Mouse (Mus musculus) right cerebral cortex, postnatal 36 days (tissue): Measurements from ENCODE around the gene Kdm6a.

ENCODE experiments used
- DNase-seq, 2 experiments: peaks; one replicate each; pipeline ENCODE4 v3.0.0; 2022; ENCODE audit warnings: low spot score in 2 of 2, mixed read lengths in 1 of 2

Kdm6a gene

DNA sequence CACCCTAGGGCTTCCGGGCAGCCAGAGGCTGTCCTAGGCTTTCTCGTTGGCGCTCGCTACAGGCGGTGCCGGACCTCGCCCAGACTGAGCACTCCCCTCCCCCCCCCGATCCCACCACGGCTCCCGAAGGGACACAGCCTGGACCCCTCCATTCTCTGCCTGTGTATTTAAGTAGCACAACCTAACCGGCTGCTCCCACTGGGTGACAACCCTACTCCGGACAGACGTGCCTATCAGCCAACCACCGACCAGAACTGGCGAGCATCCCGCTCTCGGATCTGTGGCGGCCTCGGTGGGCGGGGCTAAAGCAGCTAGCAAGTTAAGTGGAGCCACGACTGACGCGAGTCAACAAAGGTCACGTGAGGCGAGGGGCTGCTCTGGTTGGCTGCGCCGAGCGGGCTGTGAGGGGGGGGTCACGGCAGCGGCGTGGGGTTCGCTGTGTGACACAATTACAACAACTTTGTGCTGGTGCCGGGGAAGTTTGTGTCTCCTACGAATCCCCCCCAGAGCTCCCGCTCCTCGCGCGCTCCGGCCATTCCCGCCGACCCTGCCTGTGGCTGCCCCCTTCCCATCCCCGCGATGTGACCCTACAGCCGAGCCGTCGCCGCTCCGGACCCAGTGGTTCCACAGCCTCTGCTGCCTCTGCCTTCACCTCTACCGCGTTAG is at the start of gene Kdm6a:
TSS of gene Kdm6a (plus strand) at position 384 of the 666 bp plus-strand sequence.
- DNase-seq, result peak; percentile 98 to 100

DNA sequence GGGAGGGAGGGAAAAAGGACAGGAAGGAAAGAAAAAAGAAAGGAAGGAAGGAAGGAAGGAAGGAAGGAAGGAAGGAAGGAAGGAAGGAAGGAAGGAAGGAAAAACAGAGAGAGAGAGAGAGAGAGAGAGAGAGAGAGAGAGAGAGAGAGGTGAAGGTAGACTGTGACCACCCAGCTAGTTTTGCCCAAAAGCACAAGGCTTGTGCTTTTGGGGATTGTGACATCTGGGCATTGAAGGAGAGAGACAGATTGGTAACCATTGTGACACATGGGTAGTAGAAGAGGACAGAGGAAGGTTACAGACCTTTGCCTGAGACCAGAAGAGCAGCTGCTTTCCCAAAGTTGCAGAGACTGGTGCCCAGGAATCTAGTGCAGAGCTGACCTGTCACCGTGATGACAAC is 16.8 kb upstream of the Kdm6a start, which contains the start of gene Dusp21:
TSS of gene Dusp21 (plus strand) at position 301 of the 400 bp plus-strand sequence.
- no peak for DNase-seq

DNA sequence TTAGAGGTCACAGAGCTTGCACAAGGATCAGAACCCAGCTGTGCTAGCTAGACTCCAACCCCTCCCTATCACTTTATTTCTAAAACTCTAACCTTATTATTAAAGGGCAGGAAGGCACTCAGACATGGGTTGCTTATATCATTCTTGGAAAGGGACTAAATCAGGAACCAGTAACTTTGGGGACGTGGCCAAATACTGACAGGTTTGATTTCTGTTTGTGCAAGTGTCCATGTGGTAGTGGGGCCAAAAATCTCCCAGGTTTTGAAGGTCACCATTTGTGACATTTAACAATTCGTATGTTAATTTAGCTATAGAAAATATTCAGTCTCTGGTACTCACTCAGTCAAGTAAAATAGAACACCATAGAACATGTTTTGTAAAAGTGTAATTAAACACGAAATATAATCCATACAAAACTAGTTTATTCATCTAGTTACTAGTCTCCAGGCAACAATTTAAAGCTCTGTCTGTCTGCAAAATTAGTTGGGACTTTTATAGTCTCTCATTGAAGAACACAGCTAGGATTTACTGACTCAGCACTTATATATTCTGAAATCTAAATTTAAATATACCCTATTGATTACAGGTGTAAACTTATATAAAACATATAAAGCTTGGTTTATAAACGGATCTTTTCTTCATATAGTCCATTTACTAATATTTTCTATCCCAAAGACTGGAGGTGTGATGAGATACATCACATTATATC is 1.5 kb upstream of the Kdm6a start:
- DNase-seq, result no peak

DNA sequence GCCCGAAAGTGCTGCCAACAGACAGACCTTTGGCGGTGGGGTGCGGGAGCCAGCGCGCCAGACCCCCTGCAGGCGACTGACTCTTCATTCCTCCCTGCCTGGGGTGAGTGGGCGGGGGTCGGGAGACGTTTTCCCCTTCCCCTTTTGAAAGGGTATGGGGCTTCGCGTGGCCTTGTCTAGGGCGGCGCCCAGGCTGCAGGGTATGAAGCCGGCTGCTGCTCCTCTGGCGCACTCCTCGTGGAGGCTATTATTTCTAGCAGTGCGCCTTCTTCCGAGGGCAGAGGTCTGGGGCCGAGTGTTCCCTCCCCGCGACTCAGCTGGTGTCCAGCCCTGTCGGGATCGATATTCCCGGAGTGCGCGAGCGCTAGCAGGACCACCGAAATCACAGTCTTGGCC is 581 bp upstream of the Kdm6a start:
- peak in 1 of 2 experiments; percentile 37 for DNase-seq

DNA sequence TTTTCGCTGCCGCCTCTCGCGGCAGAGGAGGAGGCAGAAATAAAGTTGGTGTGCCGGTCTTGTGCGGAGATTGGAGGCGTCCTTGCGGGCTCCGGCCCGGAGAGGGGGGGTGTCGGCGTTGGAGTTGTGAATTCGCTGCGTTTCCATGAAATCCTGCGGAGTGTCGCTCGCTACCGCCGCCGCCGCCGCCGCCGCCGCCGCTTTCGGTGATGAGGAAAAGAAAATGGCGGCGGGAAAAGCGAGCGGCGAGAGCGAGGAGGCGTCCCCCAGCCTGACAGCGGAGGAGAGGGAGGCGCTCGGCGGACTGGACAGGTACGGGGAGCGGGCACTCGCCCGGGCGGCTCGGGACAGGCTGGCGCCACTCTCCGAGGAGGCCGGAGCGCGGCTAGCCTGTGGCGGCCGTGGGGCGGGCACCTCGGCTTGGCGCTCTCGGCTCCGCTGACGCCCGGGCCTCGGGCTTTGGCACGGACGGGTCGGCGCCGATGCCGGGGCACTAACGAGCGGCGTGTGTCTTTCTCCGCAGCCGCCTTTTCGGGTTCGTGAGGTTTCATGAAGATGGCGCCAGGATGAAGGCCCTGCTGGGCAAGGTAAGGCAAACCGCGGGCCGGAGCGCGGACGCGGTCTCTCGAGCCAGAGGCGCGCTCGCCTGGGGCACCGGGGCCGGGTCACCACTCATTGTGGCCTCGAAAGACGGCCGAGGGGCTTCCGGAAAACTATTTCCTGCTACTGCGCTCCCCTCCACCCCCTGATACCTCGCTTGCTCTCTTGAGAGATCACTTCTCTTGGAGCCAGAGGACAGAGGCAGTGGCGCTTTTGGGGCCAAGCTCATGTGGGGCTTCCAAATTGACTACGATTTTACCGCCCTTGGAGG is 721 bp downstream of the Kdm6a start:
- peak; percentile 15 to 46 for DNase-seq

DNA sequence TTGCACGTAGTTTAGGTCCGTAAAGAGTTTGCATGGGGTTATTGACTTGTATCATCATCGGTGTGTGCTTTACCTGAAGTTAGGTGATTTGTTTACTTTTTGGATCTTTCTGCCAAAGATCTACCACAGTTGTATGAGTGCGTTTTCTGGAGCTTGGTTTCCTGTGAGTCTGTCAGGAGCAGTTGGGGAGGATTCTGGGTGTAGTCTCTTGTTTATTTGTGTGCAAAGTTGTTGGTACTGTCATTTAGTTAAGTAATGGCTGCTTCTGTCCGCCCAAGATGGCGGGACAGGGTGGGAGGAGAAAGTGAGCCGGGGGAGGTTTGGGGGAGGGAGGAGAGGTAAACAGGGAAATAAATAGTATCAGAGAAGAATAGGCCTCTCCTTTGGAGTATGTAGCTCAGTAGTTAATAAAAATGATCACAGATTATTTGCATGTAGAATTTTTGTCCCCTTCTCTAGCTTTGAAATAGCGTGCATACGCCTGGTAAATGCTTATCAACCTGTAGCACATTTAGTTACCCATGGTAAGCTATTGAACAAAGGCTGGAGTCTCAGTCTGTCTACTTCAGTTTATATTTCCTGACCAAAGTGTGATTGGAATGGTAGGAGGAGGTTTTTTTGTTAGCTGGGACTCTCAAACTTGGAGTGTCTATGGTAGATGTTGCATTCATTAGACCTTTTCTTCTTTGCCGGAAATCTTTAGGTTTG is 1.7 kb downstream of the Kdm6a start:
- peak in 1 of 2 experiments; percentile 9 for DNase-seq

DNA sequence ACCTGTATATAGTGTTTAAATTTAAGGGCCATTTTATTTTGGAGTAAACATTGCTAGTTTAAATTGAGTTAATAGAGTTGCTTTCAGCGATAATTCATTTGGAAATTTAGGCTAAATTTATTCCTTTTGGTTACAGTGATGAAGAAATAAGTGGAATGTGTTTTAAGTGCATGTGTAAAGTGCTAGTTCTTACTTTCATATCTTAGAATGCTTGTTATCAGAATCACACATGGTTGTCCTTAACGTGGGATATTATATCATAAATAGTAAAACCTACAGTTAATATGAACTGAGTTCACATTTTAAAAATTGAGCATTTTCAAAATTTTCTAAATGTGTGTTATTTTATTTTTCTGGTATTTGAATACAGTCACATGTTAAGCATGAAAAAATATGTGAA is 2.7 kb downstream of the Kdm6a start:
- no peak for DNase-seq

DNA sequence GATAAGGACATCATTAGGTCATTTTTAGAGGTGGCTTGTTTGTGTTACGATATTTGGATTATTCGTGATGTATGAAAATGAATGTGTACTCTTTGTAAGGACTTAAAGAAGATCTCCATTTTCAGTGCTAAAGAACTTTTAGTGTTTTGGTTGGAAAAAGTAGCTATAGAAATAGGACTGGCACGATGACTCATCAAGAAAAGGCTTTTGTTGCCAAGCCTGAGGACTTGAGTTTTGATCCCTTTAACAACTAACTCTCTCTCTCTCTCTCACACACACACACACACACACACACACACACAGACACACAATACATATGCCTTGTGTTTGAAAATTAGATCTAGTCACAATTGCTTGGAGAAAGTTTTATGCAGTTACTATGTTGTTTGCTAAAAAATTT is 4.6 kb downstream of the Kdm6a start:
- no peak for DNase-seq

DNA sequence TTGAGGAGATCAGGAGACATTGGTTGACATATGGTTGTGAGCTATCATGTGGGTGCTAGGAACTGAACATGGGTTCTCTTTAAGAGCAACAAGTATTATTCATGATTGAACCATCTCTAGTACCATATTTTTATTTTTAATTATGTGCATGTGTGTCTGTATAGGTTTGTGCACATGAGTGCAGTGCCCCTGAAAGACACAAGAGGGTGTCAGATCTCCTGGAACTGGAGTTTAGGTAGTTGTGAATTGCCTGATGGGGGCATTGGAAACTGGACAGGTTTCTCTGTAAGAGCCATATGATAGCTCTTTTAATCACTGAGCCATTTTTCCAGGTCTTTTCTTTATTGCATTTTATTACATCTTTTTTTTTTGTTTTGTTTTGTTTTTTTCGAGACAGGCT is 6.6 kb downstream of the Kdm6a start:
- no peak for DNase-seq

DNA sequence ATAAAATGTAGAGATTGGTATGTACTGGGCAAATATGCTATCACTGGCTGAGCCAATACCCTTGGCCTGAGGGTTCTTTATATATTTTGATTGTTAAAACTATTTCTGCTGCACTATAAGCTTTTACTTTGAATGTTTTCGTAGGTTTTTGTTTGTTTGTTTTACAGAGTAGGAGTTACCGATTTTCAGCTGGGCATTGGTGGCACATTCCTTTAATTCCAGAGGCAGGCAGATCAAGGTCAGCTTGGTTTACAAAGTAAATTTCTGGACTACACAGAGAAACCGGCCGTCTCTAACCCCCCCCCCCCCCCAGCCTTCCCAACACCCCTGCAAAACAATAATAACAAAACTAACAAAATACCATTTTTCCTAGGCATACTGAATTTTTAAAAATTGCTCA is 12.5 kb downstream of the Kdm6a start:
- DNase-seq, result no peak

DNA sequence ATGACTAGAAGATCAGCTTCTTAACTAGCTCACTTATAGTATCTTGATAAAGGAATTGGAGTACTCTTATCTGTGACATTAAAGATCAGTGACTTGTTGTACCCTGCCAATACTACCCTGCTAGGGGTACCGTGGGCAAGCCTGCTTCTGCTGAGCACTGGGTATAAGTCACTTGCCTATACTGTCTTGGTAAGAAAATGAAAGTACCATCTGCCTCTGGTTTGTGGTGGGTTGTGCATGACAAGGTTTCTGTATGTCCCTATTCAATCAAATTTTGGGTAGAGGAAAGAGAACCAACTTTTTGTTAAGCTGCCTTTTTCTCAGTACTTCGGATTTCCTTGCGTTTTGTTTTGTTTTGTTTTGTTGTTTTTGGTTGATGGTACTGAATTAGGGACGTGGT is 15.4 kb downstream of the Kdm6a start:
- no peak for DNase-seq

DNA sequence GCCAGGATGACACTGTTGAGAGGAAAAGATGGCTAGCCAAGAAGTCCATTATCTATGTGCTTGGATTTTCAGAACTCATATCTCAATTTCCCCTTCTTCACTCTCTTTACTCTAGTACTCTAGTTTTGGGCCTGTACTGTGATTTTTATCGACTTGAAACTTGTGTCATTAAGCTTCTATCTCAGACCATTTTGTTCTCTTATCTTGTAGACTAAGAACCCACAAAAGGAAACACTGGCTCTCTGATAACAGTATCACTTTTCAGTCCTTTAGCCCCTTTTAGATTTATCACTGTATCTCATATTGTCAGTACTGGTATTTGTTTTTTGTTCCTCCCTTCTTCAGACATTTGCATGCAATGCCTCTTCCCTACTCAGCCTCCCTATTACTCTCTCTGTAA is 17.1 kb downstream of the Kdm6a start:
- DNase-seq, result no peak

DNA sequence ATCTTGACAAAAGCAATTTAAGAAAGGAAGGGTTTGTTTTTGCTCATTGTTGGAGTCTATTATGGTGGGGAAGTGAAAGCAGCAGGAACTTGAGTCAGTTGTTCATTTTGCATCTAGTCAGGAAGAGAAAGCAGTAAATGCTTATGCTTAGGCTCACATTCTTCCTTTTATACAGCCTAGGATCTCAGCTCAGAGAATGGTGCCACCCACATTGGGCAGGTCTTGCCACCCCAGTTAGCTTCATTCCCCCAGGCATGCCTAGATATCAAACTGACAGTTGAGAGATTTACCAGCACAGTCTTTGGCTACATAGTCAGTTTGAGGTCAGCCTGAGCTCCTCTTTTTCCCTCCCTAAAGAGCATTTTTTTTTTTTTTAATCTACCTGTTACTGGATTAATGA is 24.8 kb downstream of the Kdm6a start:
- DNase-seq, result no peak

DNA sequence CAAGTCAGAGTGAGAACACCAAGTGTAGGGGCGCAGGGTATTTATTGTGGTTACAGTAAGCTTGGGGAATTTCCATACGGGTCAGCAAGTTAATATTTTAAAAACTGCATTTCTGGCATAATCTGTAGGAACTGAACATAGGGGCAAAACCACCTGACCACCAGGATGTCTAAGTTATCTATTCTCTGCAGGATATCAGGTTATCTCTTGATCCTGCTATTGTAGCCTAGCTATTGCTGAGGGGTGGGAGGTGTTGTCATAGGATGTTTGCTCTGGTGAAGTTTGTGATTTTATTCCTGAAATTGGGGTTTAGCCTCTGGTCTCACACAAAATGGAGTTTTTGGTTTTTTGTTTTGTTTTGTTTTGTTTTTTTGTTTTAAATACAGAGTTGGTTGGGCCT is 25.9 kb downstream of the Kdm6a start:
- no peak for DNase-seq

DNA sequence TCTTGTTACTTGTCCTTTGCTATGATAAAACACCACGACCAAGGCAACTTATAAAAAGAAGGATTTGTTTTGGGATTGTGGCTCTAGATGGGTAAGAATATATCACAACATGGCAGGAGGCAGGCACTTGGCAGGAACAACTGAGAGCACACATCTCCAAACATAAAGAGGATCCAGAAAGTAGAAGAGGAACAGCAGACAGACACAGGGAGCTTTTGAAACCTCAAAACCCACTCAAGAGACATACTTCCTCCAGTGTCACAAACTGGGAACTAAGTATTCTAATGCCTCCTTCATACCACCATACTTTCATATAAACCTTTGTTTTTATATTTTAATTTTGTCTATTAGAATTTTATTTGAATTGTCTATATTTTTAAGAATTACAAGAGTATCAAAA is 77.2 kb downstream of the Kdm6a start:
- DNase-seq, result no peak

DNA sequence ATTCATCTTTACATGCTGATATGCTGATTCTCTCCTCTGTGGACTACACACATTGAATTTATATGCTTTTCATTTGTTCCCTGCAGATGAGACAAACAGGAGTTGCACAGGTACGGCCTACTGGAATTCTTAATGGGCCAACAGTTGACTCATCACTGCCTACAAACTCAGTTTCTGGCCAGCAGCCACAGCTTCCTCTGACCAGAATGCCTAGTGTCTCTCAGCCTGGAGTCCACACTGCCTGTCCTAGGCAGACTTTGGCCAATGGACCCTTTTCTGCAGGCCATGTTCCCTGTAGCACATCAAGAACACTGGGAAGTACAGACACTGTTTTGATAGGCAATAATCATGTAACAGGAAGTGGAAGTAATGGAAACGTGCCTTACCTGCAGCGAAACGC is 88.2 kb downstream of the Kdm6a start:
- peak in 1 of 2 experiments; percentile 1 for DNase-seq

DNA sequence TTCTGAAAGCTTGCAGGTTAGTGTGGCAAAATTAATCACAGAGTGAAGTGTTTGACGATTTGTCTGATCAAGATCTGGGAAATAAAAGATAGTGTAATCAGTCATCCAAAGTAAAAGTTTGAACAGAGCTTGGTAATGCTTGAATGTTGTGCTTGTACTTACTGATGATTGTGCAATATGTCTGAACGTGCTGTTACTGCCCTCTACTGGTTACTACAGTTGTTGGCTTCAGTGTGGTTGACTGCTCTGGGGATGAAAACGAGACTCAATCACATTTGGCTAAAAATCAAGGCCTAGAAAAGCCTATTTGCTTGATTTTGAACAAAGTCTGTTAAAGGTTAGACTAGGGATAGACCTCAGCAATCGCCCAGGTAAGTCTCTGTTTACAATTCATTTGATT is 92.4 kb downstream of the Kdm6a start:
- DNase-seq, result peak; percentile 7 to 20

DNA sequence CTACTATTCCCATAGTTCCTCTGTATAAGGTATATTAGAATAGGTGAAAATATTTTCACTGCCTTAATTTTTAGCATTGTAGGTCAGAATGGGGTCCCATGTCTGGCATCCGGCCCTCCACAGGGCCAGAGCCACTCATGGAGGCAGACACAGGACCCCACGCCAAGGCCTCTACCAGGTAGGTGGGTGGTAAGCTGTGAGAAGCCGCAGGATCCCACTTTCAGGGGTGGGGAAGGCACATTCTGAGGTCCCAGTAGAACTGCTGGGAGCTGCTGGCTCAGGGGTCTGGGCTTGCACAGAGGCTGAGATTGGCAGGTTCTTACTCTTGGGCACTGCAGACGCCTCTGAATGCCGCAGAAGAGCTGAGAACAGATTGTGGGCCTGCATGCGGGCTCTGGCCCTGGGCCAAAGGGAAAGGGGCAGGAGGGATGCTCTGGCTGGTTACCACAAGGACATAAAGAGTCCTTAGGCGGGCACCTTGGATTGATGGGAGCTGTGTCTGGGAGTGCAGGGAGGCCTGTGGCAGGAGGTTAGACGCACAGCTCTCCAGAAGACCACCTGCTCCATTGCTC is 95.9 kb downstream of the Kdm6a start:
- DNase-seq, result no peak

DNA sequence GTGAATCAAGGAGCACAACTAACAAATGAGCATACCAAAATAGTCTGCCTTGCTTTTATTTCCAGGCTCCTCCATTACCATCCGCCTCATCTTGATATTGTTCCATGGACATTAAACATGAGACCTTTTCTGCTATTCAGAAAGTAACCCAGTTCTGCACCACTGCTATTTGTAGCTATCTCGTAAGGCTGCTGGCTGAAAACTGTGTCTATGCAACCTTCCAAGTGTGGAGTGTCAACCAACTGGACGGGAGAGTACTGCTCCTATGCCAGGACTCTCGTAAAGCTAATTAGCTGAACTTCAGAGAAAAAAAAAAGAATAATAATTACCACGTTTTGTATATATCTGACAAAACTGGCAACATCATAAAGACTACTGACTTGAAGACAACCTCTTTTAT is 116.2 kb downstream of the Kdm6a start:
- no peak for DNase-seq

DNA sequence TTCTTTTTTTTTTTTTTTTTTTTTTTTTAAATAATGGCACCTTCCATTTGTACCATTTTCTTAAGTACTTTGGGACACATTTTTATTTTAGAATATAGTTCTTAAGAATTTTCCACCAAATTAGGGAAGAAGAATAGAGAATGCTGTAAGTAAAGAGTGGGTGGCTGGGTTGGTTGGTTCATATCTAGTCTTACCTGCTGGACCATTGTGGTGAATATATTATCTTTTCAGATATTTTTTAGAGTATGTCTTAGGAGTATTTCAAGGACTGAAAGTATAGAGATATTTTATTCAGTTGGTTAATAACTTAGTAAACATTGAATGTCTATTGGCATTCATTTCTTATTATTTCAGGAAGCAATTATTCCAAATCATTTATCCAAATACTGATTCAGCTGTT is 117.8 kb downstream of the Kdm6a start:
- no peak for DNase-seq
